Mouse (Mus musculus) kidney, postnatal 14 days (tissue): ENCODE results near the gene Tmem170b.
A peak's percentile ranks its signal among the peaks of the same experiment; 100 is the strongest.

Experiments used
- DNase-seq: peaks from one replicate; pipeline ENCODE4 v3.0.0; 2022; ENCODE audit warnings: mixed read lengths

The Tmem170b gene

GRCm38 (mm10) chr13:41605099-41606010 lies at the start of gene Tmem170b:
Gene Tmem170b, plus strand, starts transcription at chr13:41605907.
- peak; percentile 98 for DNase-seq

GRCm38 (mm10) chr13:41561024-41561423 lies 44.7 kb upstream of the Tmem170b start:
- no peak for DNase-seq

- no peak for DNase-seq
These were observed 37.3 kb upstream of the Tmem170b start for GRCm38 (mm10) chr13:41568421-41568820.

DNA sequence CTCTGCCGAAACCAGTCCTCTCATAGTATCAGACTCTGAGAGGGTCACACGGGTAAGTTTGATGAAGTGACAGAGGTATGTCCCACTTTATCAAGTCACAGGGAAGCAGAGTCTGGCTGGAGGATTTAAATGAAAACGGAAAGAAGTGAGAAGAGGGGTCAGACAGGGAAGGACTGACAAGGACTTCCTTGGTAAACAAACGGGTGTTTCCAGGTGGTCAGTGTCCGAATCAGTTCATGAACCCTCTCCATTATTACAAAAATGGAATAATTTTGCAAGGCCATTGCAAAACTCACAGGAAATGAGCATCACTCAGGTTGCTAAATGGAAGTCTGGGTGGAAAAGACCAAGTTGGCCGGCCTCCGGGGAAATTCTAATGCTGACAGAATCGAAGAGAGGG lies 36.8 kb upstream of the Tmem170b start:
- peak; percentile 18 for DNase-seq

DNA sequence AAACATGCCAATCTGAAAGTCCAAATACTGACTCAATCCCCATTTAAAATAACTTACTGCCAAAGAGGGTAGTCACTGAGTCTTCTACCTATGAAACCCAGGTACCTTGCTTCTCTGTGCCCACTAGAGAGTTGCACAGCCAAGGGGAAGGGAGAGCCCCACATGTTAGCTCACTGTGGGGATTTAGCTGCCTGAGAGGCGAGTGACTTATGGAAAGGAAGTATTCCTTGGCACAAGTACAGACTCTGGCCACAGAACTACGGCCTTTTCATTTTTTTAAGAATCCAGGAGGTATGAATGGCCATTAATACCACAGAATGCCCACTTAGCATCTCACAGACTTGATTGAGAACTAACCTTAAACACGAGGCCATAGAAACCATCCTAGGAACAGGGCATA lies 35.9 kb upstream of the Tmem170b start:
- no peak for DNase-seq

- peak; percentile 91 for DNase-seq
These were observed 34.0 kb upstream of the Tmem170b start for GRCm38 (mm10) chr13:41571368-41572350.

GRCm38 (mm10) chr13:41572351-41572735 lies 33.4 kb upstream of the Tmem170b start:
- DNase-seq: no peak

- DNase-seq: no peak
These were observed 32.4 kb upstream of the Tmem170b start for GRCm38 (mm10) chr13:41573126-41573846.

GRCm38 (mm10) chr13:41581058-41581457 lies 24.6 kb upstream of the Tmem170b start:
- no peak for DNase-seq

GRCm38 (mm10) chr13:41583666-41584357 lies 21.9 kb upstream of the Tmem170b start:
- DNase-seq: no peak

DNA sequence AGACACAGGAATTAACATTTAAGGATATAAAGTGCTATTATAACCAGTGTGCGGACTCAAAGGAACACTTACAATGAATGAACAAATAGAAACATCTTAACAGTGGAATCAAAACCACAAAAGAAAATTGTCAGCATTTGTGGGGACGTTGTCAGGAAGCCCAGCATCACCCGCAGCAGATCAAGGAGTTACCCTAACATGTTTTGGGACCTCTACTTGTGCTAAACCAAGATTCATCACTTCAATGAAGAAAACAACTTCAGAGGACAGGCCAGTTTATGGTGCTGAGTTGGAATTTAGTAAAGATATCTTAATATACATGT lies 21.4 kb upstream of the Tmem170b start:
- no peak for DNase-seq

DNA sequence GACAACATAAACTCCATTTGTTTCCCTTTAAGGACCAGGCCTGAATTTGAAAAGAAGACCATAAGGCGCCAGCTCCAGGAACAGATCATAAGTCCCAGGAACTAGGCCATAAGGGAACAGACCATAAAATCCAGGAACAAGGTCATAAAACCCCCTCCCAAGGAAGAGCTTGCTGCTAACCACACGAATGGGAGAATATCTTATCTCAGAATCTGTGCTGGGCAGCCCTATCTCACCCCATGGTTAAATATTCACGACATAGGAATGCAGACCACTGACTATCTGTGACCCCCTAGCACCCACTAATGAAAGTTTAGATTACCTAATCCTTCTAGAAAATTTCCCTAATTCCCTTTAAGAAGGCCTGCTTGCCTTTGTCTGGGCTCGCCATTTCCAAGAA lies 20.8 kb upstream of the Tmem170b start:
- no peak for DNase-seq

DNA sequence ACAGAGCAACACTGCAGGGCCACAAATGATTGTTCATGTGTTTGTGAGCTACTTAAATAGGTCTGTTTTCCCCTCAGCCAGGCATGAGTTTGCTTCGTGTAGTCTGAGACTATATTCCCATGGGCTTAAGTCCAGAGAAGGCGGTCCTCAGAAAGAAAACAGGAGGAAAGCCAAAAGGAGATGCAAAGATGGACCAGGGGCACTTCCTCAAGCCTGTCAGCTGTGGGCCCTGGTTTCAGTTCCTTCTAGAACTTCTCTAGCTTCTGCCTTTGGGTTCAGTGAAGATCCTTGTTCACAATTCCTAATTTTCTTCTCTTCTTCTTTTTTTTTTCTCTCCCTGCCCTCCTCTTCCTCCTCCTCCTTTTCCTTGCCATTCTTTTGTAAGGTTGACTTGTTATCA lies 9.0 kb upstream of the Tmem170b start:
- no peak for DNase-seq

- DNase-seq: no peak
These were observed 5.7 kb upstream of the Tmem170b start for GRCm38 (mm10) chr13:41599977-41600376.

DNA sequence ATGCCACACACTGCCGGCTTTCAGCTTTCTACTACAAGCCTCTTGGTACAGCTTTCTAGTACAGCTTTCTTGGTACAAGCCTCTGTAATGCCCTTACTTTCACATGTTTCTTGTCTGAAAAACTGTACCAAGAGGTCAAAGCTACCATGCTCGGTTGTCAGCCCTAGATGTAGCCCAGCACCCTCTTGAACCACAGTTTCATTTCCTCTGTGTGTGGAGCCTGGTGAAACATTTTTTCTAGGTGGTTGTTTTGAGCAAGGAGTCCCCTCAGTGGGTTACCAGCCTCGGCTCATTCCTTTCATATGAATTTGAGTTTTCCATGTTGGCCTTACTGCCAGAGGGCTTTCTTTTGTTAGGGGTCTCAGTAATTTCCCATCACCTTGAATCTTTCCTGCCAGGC lies 4.7 kb upstream of the Tmem170b start:
- no peak for DNase-seq

GRCm38 (mm10) chr13:41603921-41604466 lies 1.7 kb upstream of the Tmem170b start:
- no peak for DNase-seq

- DNase-seq: peak; percentile 62
These were observed 634 bp downstream of the Tmem170b start for GRCm38 (mm10) chr13:41606081-41607000.

DNA sequence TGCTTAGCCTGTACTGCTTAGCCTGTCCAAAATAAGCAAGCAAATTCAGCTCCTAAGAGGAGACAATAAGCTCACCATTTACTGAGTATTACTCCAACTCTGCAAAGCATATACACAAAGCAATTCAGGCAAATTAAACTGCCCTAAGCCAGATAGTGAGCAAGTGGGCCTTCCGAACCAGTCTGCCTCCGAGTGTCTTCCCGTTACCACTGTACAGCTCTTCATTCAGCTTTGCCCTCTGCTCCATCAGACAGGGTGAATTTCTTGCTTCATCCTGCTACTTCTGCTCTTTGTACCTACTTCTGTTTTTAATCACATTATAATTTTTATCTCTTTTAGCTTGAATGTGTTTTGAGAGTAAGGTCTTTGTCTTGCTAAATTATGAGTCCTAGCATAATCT lies 1.9 kb downstream of the Tmem170b start:
- no peak for DNase-seq

DNA sequence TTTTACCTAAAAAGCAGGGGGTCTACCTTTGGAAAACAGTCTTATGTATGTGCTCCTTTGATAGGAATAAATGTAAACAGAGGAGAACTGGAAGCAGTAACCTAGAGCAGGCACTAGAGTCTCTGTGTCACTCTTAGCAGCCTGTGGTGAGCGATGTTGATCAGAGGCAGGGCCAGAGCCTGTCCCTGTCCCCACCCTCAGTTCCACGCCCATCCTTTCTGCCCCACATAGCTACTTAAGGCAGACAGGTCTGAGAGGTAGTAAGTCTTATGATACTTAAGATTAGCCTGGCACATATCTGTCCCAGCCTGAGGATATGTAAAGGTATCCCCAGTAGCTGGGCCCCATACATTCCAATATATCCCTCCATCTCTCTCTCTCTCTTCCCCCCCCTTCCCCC lies 2.9 kb downstream of the Tmem170b start:
- no peak for DNase-seq

- DNase-seq: no peak
These were observed 5.3 kb downstream of the Tmem170b start for GRCm38 (mm10) chr13:41611046-41611445.

DNA sequence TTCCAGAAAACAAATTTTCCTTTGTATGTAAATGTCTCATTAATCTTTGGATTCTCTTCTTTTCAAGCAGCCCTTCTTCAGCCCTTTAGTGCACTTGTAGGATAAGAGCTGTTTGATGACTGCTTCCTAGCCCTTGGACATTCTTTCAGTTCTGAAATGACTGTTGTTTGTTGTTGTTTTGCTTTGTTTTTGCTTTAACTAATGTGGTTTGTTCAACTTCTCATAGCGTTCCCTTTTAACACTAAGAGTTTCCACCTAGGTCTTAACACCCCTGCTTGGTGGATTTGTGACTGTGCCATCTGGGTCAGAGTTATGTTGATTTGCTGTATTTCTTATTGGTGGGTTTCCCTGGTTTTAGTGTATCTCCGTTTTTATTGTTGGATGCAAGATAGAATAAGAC lies 8.8 kb downstream of the Tmem170b start:
- no peak for DNase-seq
